Mouse (Mus musculus) heart, embryonic 11.5 days (tissue): ENCODE data around the gene Dgki. TPM values are rescaled to one million over a fixed set of nuclear protein-coding genes. Genes with fewer than 3 reads are reported as not detected.

Experiments used
- ATAC-seq: fragments of 200-750 bp; cut with Nextera tagmentation; replicated peaks from 2 replicates; pipeline ENCODE4 v1.8.0; 2017; ENCODE audit warnings: moderate library complexity; ENCODE audit not compliant: insufficient number of reproducible peaks, low FRiP score, low TSS enrichment
- H3K27ac ChIP-seq: fragments of 300-500 bp; sonication (generic); 2 replicates; pipeline ENCODE4 v1.5.1; 2014; ENCODE audit warnings: mild to moderate bottlenecking, low read depth, low read length
- H3K27me3 ChIP-seq: fragments of 300-500 bp; sonication (generic); 2 replicates; pipeline ENCODE4 v1.6.1; 2014; ENCODE audit warnings: mild to moderate bottlenecking, low read length, mixed read lengths; ENCODE audit not compliant: control insufficient read depth, insufficient read depth
- H3K36me3 ChIP-seq: fragments of 300-500 bp; sonication (generic); 2 replicates; pipeline ENCODE4 v1.6.1; 2014; ENCODE audit warnings: mild to moderate bottlenecking, low read length, moderate library complexity, mixed read lengths; ENCODE audit not compliant: control insufficient read depth, insufficient read depth
- H3K4me1 ChIP-seq: fragments of 300-500 bp; sonication (generic); 2 replicates; pipeline ENCODE4 v1.6.1; 2014; ENCODE audit warnings: low read length; ENCODE audit not compliant: control insufficient read depth, insufficient read depth
- H3K4me2 ChIP-seq: fragments of 300-500 bp; sonication (generic); 2 replicates; pipeline ENCODE4 v1.6.1; 2014; ENCODE audit warnings: mild to moderate bottlenecking, moderate library complexity
- H3K4me3 ChIP-seq: fragments of 300-500 bp; sonication (generic); 2 replicates; pipeline ENCODE4 v1.5.1; 2014; ENCODE audit warnings: low read depth, low read length
- H3K9ac ChIP-seq: fragments of 300-500 bp; sonication (generic); 2 replicates; pipeline ENCODE4 v1.6.1; 2014; ENCODE audit warnings: mild to moderate bottlenecking, low read depth, low read length, moderate library complexity
- H3K9me3 ChIP-seq: fragments of 300-500 bp; sonication (generic); replicated peaks from 2 replicates; pipeline ENCODE4 v1.6.1; 2016; ENCODE audit warnings: low read length; ENCODE audit not compliant: control insufficient read depth
- WGBS: fragments of 180-500 bp; shearing (Covaris S2); extraction: QIAGEN DNeasy Blood & Tissue Kit; methylation state at CpG from one replicate; pipeline ENCODE4 v1.1.7; 2014; ENCODE audit not compliant: insufficient replicate concordance; 5-methylcytosine and 5-hydroxymethylcytosine counted together
- polyA plus RNA-seq: library from polyadenylated mRNA; unstranded; fragments of >200 nt; fragmentation: Nextera tagmentation; extraction: Ambion mirVana; gene quantifications from 2 replicates; pipeline ENCODE4 v1.2.1, GENCODE M21; 2014

Gene Dgki
- polyA plus RNA-seq, 1 experiment from 2014 or later = 1.0 TPM

GRCm38 (mm10) chr6:36835351-36835750 lies 464.6 kb downstream of the Dgki start:
- H3K36me3 ChIP-seq = no peaks in the 10 kb centered on the region
- 81% methylated on average over 3 of the region's 3 CpGs for WGBS
- no peak overlapping the region for H3K27ac ChIP-seq
- no peaks in the 10 kb centered on the region for H3K9me3 ChIP-seq
- H3K4me2 ChIP-seq = no peak overlapping the region
- no peak overlapping the region for H3K9ac ChIP-seq
- no peaks in the 10 kb centered on the region for H3K4me1 ChIP-seq
- no peaks in the 10 kb centered on the region for H3K27me3 ChIP-seq
- ATAC-seq = no peak
- no peak overlapping the region for H3K4me3 ChIP-seq

- Histone ChIP-seq H3K9me3 (no peaks in the 10 kb centered on the region), H3K4me1 (no peaks in the 10 kb centered on the region), H3K4me2 (no peak overlapping the region), H3K27me3 (no peaks in the 10 kb centered on the region), H3K27ac (no peak overlapping the region), H3K9ac (no peak overlapping the region), H3K36me3 (no peaks in the 10 kb centered on the region), H3K4me3 (no peak overlapping the region)
- no peak for ATAC-seq
- 73% methylated on average over 4 of the region's 4 CpGs for WGBS
These were observed 465.2 kb downstream of the Dgki start for GRCm38 (mm10) chr6:36834695-36835265.

GRCm38 (mm10) chr6:36832681-36833080 lies 467.3 kb downstream of the Dgki start:
- H3K9me3 ChIP-seq = no peaks in the 10 kb centered on the region
- H3K9ac ChIP-seq = no peak overlapping the region
- ATAC-seq = no peak
- WGBS = 79% methylated on average over 4 of the region's 4 CpGs
- H3K4me2 ChIP-seq = no peak overlapping the region
- no peaks in the 10 kb centered on the region for H3K36me3 ChIP-seq
- no peak overlapping the region for H3K4me3 ChIP-seq
- H3K27me3 ChIP-seq = no peaks in the 10 kb centered on the region
- H3K27ac ChIP-seq = no peak overlapping the region
- no peaks in the 10 kb centered on the region for H3K4me1 ChIP-seq

- Histone ChIP-seq H3K27ac (no peak overlapping the region), H3K9me3 (no peaks in the 10 kb centered on the region), H3K4me2 (no peak overlapping the region), H3K4me3 (no peak overlapping the region), H3K27me3 (no peaks in the 10 kb centered on the region), H3K36me3 (no peaks in the 10 kb centered on the region), H3K4me1 (no peaks in the 10 kb centered on the region), H3K9ac (no peak overlapping the region)
- 72% methylated on average over 2 of the region's 2 CpGs for WGBS
- no peak for ATAC-seq
These were observed 467.8 kb downstream of the Dgki start for GRCm38 (mm10) chr6:36832207-36832606.

GRCm38 (mm10) chr6:36830371-36830925 lies 469.5 kb downstream of the Dgki start:
- no peak overlapping the region for H3K4me3 ChIP-seq
- WGBS = 76% methylated on average over 9 of the region's 9 CpGs
- no peak overlapping the region for H3K9ac ChIP-seq
- no peaks in the 10 kb centered on the region for H3K27me3 ChIP-seq
- H3K4me1 ChIP-seq = no peaks in the 10 kb centered on the region
- no peak overlapping the region for H3K27ac ChIP-seq
- H3K9me3 ChIP-seq = no peaks in the 10 kb centered on the region
- no peak for ATAC-seq
- no peaks in the 10 kb centered on the region for H3K36me3 ChIP-seq
- no peak overlapping the region for H3K4me2 ChIP-seq

GRCm38 (mm10) chr6:36819784-36820050 lies 480.3 kb downstream of the Dgki start:
- no peak overlapping the region for H3K4me2 ChIP-seq

GRCm38 (mm10) chr6:36819019-36819783 lies 480.8 kb downstream of the Dgki start:
- no peak overlapping the region for H3K4me3 ChIP-seq
- ATAC-seq = peak; percentile 67; the same call in 1 of the 2 replicates
- WGBS = 52% methylated on average over 8 of the region's 8 CpGs
- no peak overlapping the region for H3K4me2 ChIP-seq
- H3K9ac ChIP-seq = no peak overlapping the region
- H3K9me3 ChIP-seq = no peaks in the 10 kb centered on the region
- no peaks in the 10 kb centered on the region for H3K4me1 ChIP-seq
- H3K27me3 ChIP-seq = no peaks in the 10 kb centered on the region
- no peaks in the 10 kb centered on the region for H3K36me3 ChIP-seq
- no peak overlapping the region for H3K27ac ChIP-seq

More at GRCm38 (mm10) chr6:36819784-36820050, 480.3 kb downstream of the Dgki start:
- Histone ChIP-seq H3K27ac (no peak overlapping the region), H3K36me3 (no peaks in the 10 kb centered on the region), H3K4me1 (no peaks in the 10 kb centered on the region), H3K4me3 (no peak overlapping the region), H3K9me3 (no peaks in the 10 kb centered on the region), H3K9ac (no peak overlapping the region), H3K27me3 (no peaks in the 10 kb centered on the region)
- ATAC-seq = no peak

- H3K27me3 ChIP-seq = no peaks in the 10 kb centered on the region
- H3K9me3 ChIP-seq = no peaks in the 10 kb centered on the region
- no peak overlapping the region for H3K4me2 ChIP-seq
- no peak overlapping the region for H3K9ac ChIP-seq
- no peaks in the 10 kb centered on the region for H3K36me3 ChIP-seq
- WGBS = 60% methylated on average over 4 of the region's 4 CpGs
- no peak for ATAC-seq
- H3K27ac ChIP-seq = no peak overlapping the region
- H3K4me1 ChIP-seq = no peaks in the 10 kb centered on the region
- no peak overlapping the region for H3K4me3 ChIP-seq
These were observed 481.5 kb downstream of the Dgki start for GRCm38 (mm10) chr6:36818281-36819018.
